Mouse (Mus musculus) gastrocnemius, adult 2 months (tissue): ENCODE data around the gene Vmn1r157. TPM values are rescaled to one million over a fixed set of nuclear protein-coding genes. Genes with fewer than 3 reads are reported as not detected.
"Not testable (repeated sequence)": the region's sequence is repeated elsewhere in the genome, so short reads cannot be mapped to it uniquely, and the experiment has no call there.

ENCODE experiments used
- DNase-seq: peaks from one replicate; pipeline ENCODE4 v3.0.0; 2022
- H3K27ac ChIP-seq: fragments of 200-600 bp; 2 replicates; pipeline ENCODE4 v1.8.1; 2022; ENCODE audit warnings: mild to moderate bottlenecking
- H3K4me3 ChIP-seq: fragments of 200-600 bp; 2 replicates; pipeline ENCODE4 v1.8.1; 2022; ENCODE audit warnings: mild to moderate bottlenecking, moderate library complexity
- intact Hi-C: fragments of 180-260 bp; cut with DNase I; formaldehyde crosslinking; loops from one replicate; pipeline ENCODE4 v1.15.1; 2025
- long read RNA-seq, 2 experiments: library from polyadenylated mRNA; stranded (forward); transcript quantifications; one replicate each; pipeline ENCODE4 v2.0.0; 2021
- total RNA-seq, 2 experiments: library from RNA; stranded (reverse); gene quantifications; 2 replicates each; pipeline ENCODE4 v1.2.3; 2021

Gene Vmn1r157
- not detected for total RNA-seq
- long read RNA-seq, experiment 1 = 0 reads
- long read RNA-seq, experiment 2 = 0 reads

DNA sequence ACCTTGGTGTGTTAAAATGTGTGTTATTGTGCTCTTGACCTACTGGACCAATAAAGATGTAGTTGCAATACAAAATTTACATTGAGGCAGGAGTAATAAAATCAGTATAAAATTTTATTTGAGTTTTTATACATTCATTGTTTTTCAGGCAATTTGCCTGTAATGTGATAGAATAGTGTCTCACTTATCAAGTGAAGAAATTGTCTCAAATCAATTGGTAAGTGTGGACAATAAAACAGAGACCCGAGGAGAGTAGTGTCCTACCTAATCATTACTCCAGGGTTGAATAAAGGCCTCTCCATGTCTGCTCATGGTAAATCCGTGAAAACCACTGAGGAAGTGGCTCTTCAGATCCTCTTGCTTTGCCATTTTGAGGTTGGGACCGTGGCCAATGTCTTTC lies at the start of gene Vmn1r157:
Gene Vmn1r157, plus strand, starts transcription at position 301 of the 400 bp plus-strand sequence.
- H3K4me3 ChIP-seq, intact Hi-C loops, DNase-seq, H3K27ac ChIP-seq: not testable (repeated sequence)

GRCm38 (mm10) chr7:22719610-22720009 lies 41.9 kb upstream of the Vmn1r157 start, which contains the start of gene Gm4567:
TSS of gene Gm4567 (minus strand) at chr7:22719710.
- intact Hi-C loops, H3K4me3 ChIP-seq, DNase-seq, H3K27ac ChIP-seq: not testable (repeated sequence)

GRCm38 (mm10) chr7:22775981-22776380 lies 14.5 kb downstream of the Vmn1r157 start:
- intact Hi-C loops, H3K27ac ChIP-seq: not testable (repeated sequence)

DNA sequence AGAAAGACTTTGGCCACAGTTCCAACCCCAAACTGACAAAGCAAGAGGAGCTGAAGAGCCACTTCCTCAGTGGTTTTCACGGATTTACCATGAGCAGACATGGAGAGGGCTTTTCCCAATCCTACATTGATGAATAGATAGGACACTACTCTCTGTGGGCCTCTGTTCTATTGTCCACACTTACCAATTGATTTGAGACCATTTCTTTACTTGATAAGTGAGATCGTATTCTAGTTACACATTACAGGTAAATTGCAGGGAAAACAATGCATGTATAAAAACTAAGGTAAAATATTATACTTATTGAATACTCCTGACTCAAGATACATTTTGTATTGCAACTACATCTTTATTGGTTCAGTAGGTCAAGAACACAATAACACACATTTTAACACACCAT lies 29.2 kb downstream of the Vmn1r157 start, which contains the start of gene Vmn1r158:
Gene Vmn1r158, minus strand, starts transcription at position 101 of the 400 bp plus-strand sequence.
- H3K27ac ChIP-seq, DNase-seq, intact Hi-C loops, H3K4me3 ChIP-seq: not testable (repeated sequence)

More at GRCm38 (mm10) chr7:22775981-22776380, 14.5 kb downstream of the Vmn1r157 start:
- DNase-seq, H3K4me3 ChIP-seq: not testable (repeated sequence)

Other genes starting within 250 kb of the Vmn1r157 start
- not detected for gene Vmn1r152, start 238.7 kb upstream of the Vmn1r157 start, total RNA-seq
- gene Gm8677, start 226.8 kb upstream of the Vmn1r157 start, total RNA-seq = not detected
- not detected for gene Gm4201, start 196.4 kb upstream of the Vmn1r157 start, total RNA-seq
- not detected for gene Gm4565, start 173.6 kb upstream of the Vmn1r157 start, total RNA-seq
- gene Vmn1r155, start 103.7 kb upstream of the Vmn1r157 start, total RNA-seq = not detected
- gene Gm8693, start 69.4 kb upstream of the Vmn1r157 start, total RNA-seq = not detected
- not detected for gene Gm4567, start 42.0 kb upstream of the Vmn1r157 start, total RNA-seq
- gene Vmn1r158, start 29.1 kb downstream of the Vmn1r157 start, total RNA-seq = not detected
- gene Vmn1r159, start 81.9 kb downstream of the Vmn1r157 start, total RNA-seq = not detected
- not detected for gene Vmn1r160, start 109.5 kb downstream of the Vmn1r157 start, total RNA-seq
- not detected for gene Gm4214, start 223.0 kb downstream of the Vmn1r157 start, total RNA-seq